Mouse (Mus musculus): ENCODE data around the gene Ntm. TPM values are rescaled to one million over a fixed set of nuclear protein-coding genes. Genes with fewer than 3 reads are reported as not detected.

Ntm gene
- polyA plus RNA-seq, 1 experiment from 2014 or later = 22.6 TPM

DNA sequence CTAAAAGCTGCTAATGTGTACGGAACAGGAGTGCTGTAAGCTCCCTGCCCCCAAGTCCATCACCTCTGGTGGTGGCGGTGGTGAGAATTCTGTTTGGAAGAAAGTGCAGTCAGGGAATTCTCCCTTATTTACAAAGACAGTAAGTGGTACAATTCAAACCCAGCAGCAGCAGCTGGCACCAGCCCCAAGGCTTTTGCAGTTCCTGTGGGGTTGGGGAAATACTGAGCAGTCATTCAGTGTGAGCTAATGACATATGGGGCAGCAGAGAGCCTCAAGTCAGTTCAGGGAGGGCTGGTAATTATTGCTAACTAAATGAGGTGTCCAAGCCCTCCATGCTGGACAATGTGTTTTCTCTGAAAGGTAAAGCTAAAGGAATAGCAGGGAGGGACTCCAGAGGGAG lies 446.3 kb downstream of the Ntm start:
- H3K36me3 ChIP-seq (ENCODE audit: control insufficient read depth, insufficient read depth, low read length) = no peaks in the 10 kb centered on the region
- no peaks in the 10 kb centered on the region for H3K9me3 ChIP-seq (ENCODE audit: control insufficient read depth, low read length)
- H3K4me3 ChIP-seq (ENCODE audit: low read depth, low read length) = no peak overlapping the region
- ATAC-seq (ENCODE audit: insufficient read depth, low FRiP score, low TSS enrichment) (no peak), DNase-seq (ENCODE audit: low spot score) (no peak)
- H3K9ac ChIP-seq (ENCODE audit: low read length) = no peak overlapping the region
- no peaks in the 10 kb centered on the region for H3K4me1 ChIP-seq (ENCODE audit: control insufficient read depth, insufficient read depth, low read length)
- no peak overlapping the region for H3K27ac ChIP-seq (ENCODE audit: low read depth, low read length)
- no peaks in the 10 kb centered on the region for H3K27me3 ChIP-seq (ENCODE audit: control insufficient read depth, insufficient read depth, low read length)
- H3K4me2 ChIP-seq (ENCODE audit: low read depth) = no peak overlapping the region
- WGBS = 56% methylated on average over 2 of the region's 2 CpGs

DNA sequence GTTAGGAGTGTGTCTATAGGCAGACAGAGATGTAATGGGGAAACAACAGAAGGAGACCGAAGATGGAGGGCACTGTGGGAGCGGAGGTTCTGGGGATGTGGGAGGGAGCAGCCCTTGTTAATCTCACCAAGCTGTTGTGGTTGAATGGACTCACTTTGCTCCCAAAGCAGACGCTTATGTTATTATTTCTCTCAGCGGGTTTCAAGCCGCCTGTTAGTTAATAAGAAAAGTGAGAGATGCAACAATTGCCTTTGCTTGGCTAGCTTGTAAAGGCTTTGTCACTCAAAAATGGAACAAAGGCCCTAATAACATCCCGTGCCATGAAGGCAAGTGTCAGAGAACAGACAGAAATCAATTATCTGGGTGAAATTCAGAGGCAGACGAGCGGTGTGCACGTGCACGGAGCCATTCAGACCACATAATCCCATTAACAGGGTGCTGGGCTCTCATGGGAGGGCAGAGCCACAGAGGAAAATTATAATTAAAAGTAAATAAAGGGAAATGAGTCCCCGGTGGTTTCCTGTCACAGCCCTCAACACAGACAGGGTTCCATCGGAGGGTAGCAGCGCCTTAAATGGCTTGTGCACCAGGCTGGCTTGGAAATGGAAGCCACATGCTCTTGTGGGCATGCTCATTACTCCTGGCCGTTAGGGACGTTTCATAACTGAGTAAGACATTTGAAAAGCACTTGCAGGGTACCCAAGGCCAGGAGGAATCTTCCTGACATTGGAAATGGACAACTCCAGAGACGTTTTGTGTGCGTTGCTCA lies 448.2 kb downstream of the Ntm start:
- H3K4me1 ChIP-seq (ENCODE audit: control insufficient read depth, insufficient read depth, low read length) = no peaks in the 10 kb centered on the region
- no peak overlapping the region for H3K4me3 ChIP-seq (ENCODE audit: low read depth, low read length)
- no peak overlapping the region for H3K9ac ChIP-seq (ENCODE audit: low read length)
- WGBS = 76% methylated on average over 17 of the region's 17 CpGs
- no peak overlapping the region for H3K4me2 ChIP-seq (ENCODE audit: low read depth)
- ATAC-seq (ENCODE audit: insufficient read depth, low FRiP score, low TSS enrichment) (no peak), DNase-seq (ENCODE audit: low spot score) (no peak)
- H3K36me3 ChIP-seq (ENCODE audit: control insufficient read depth, insufficient read depth, low read length) = no peaks in the 10 kb centered on the region
- no peaks in the 10 kb centered on the region for H3K9me3 ChIP-seq (ENCODE audit: control insufficient read depth, low read length)
- no peak overlapping the region for H3K27ac ChIP-seq (ENCODE audit: low read depth, low read length)
- H3K27me3 ChIP-seq (ENCODE audit: control insufficient read depth, insufficient read depth, low read length) = no peaks in the 10 kb centered on the region

DNA sequence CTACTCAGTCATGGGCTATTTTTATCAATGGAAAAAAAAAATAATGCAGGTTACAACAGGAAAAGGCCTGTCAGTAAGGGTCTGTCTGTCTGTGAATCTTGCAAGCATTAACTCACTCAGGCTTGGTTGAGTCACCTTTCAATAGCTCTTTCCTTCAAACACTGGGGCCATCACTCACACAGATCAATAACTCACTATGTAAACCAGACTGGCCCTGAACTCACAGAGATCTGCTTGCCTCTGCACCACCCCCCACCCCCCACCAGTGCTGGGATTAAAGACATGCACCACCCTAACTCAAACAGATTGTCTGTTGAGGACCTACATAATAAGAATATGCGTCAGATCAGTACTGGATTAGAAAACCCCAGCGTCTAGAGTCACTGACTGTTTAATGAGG lies 466.9 kb downstream of the Ntm start:
- Histone ChIP-seq H3K4me3 (ENCODE audit: low read depth, low read length) (no peak overlapping the region), H3K27me3 (ENCODE audit: control insufficient read depth, insufficient read depth, low read length) (no peaks in the 10 kb centered on the region), H3K9ac (ENCODE audit: low read length) (no peak overlapping the region), H3K4me1 (ENCODE audit: control insufficient read depth, insufficient read depth, low read length) (no peaks in the 10 kb centered on the region), H3K9me3 (ENCODE audit: control insufficient read depth, low read length) (no peaks in the 10 kb centered on the region), H3K4me2 (ENCODE audit: low read depth) (no peak overlapping the region), H3K27ac (ENCODE audit: low read depth, low read length) (no peak overlapping the region), H3K36me3 (ENCODE audit: control insufficient read depth, insufficient read depth, low read length) (no peaks in the 10 kb centered on the region)
- 60% methylated on average over 2 of the region's 2 CpGs for WGBS
- DNase-seq (ENCODE audit: low spot score) = no peak
- no peak for ATAC-seq (ENCODE audit: insufficient read depth, low FRiP score, low TSS enrichment)

DNA sequence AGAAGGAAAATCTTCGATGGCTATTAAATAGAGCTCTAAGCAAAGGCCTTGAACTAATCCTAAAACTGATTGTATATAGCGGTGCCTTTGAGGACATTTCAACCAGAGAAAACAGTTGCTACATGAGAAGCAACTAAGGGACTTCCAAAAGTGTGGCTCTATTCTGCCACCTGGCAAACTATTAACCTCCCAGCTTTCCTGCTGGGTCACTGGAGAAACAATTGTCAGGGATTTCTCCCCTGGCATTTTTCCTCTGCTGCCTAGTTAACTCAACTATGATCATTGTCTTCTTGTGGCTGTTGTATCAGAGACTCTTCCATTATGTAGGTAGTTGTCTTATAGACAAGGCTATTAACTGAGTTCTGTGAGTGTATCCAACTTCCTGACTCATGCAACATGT lies 480.7 kb downstream of the Ntm start:
- H3K36me3 ChIP-seq (ENCODE audit: control insufficient read depth, insufficient read depth, low read length) = no peaks in the 10 kb centered on the region
- no peaks in the 10 kb centered on the region for H3K27me3 ChIP-seq (ENCODE audit: control insufficient read depth, insufficient read depth, low read length)
- H3K4me2 ChIP-seq (ENCODE audit: low read depth) = no peak overlapping the region
- no peaks in the 10 kb centered on the region for H3K9me3 ChIP-seq (ENCODE audit: control insufficient read depth, low read length)
- DNase-seq (ENCODE audit: low spot score) = no peak
- WGBS = 89% methylated on average over 2 of the region's 2 CpGs
- ATAC-seq (ENCODE audit: insufficient read depth, low FRiP score, low TSS enrichment) = no peak
- no peak overlapping the region for H3K27ac ChIP-seq (ENCODE audit: low read depth, low read length)
- no peak overlapping the region for H3K9ac ChIP-seq (ENCODE audit: low read length)
- H3K4me1 ChIP-seq (ENCODE audit: control insufficient read depth, insufficient read depth, low read length) = no peaks in the 10 kb centered on the region
- H3K4me3 ChIP-seq (ENCODE audit: low read depth, low read length) = no peak overlapping the region

GRCm38 (mm10) chr9:29479051-29479450 lies 483.9 kb downstream of the Ntm start:
- Histone ChIP-seq H3K9ac (ENCODE audit: low read length) (no peak overlapping the region), H3K9me3 (ENCODE audit: control insufficient read depth, low read length) (no peaks in the 10 kb centered on the region), H3K4me2 (ENCODE audit: low read depth) (no peak overlapping the region), H3K27ac (ENCODE audit: low read depth, low read length) (no peak overlapping the region), H3K4me3 (ENCODE audit: low read depth, low read length) (no peak overlapping the region), H3K36me3 (ENCODE audit: control insufficient read depth, insufficient read depth, low read length) (no peaks in the 10 kb centered on the region), H3K27me3 (ENCODE audit: control insufficient read depth, insufficient read depth, low read length) (no peaks in the 10 kb centered on the region), H3K4me1 (ENCODE audit: control insufficient read depth, insufficient read depth, low read length) (no peaks in the 10 kb centered on the region)
- DNase-seq (ENCODE audit: low spot score) = no peak
- ATAC-seq (ENCODE audit: insufficient read depth, low FRiP score, low TSS enrichment) = no peak
- 89% methylated on average over 10 of the region's 10 CpGs for WGBS

GRCm38 (mm10) chr9:29477219-29477618 lies 485.7 kb downstream of the Ntm start:
- H3K9ac ChIP-seq (ENCODE audit: low read length) = no peak overlapping the region
- H3K27ac ChIP-seq (ENCODE audit: low read depth, low read length) = no peak overlapping the region
- H3K4me1 ChIP-seq (ENCODE audit: control insufficient read depth, insufficient read depth, low read length) = no peaks in the 10 kb centered on the region
- H3K4me2 ChIP-seq (ENCODE audit: low read depth) = no peak overlapping the region
- peak; percentile 45 for DNase-seq (ENCODE audit: low spot score)
- ATAC-seq (ENCODE audit: insufficient read depth, low FRiP score, low TSS enrichment) = no peak
- no peaks in the 10 kb centered on the region for H3K36me3 ChIP-seq (ENCODE audit: control insufficient read depth, insufficient read depth, low read length)
- WGBS = 22% methylated on average over 6 of the region's 6 CpGs
- H3K4me3 ChIP-seq (ENCODE audit: low read depth, low read length) = no peak overlapping the region
- H3K9me3 ChIP-seq (ENCODE audit: control insufficient read depth, low read length) = no peaks in the 10 kb centered on the region
- H3K27me3 ChIP-seq (ENCODE audit: control insufficient read depth, insufficient read depth, low read length) = no peaks in the 10 kb centered on the region

- Histone ChIP-seq H3K4me3 (ENCODE audit: low read depth, low read length) (no peak overlapping the region), H3K4me1 (ENCODE audit: control insufficient read depth, insufficient read depth, low read length) (no peaks in the 10 kb centered on the region), H3K36me3 (ENCODE audit: control insufficient read depth, insufficient read depth, low read length) (no peaks in the 10 kb centered on the region), H3K27me3 (ENCODE audit: control insufficient read depth, insufficient read depth, low read length) (no peaks in the 10 kb centered on the region), H3K9ac (ENCODE audit: low read length) (no peak overlapping the region), H3K4me2 (ENCODE audit: low read depth) (no peak overlapping the region), H3K27ac (ENCODE audit: low read depth, low read length) (no peak overlapping the region), H3K9me3 (ENCODE audit: control insufficient read depth, low read length) (no peaks in the 10 kb centered on the region)
- ATAC-seq (ENCODE audit: insufficient read depth, low FRiP score, low TSS enrichment) (no peak), DNase-seq (ENCODE audit: low spot score) (no peak)
These were observed 489.5 kb downstream of the Ntm start for GRCm38 (mm10) chr9:29473418-29473817.

DNA sequence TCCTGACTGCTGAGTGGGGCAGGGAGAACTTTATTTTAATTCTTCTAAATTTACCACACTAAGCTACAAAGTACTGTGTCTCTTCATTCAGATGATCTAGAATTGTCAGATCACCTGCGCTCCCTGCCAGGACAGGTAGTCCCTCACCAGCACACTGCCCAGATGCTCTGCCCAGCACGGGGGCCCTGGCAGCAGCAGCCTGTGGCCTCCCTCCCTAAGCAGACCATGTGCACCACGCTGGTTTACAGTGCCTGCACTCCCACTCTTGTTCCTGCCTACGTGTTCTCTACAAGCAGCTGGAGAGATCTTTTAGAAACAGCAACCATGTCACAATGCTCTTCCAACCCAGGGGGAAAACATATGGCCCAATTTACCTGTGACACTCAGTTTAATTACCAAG lies 490.7 kb downstream of the Ntm start:
- 58% methylated on average over 4 of the region's 4 CpGs for WGBS
- H3K36me3 ChIP-seq (ENCODE audit: control insufficient read depth, insufficient read depth, low read length) = no peaks in the 10 kb centered on the region
- no peak overlapping the region for H3K27ac ChIP-seq (ENCODE audit: low read depth, low read length)
- DNase-seq (ENCODE audit: low spot score) (no peak), ATAC-seq (ENCODE audit: insufficient read depth, low FRiP score, low TSS enrichment) (no peak)
- H3K27me3 ChIP-seq (ENCODE audit: control insufficient read depth, insufficient read depth, low read length) = no peaks in the 10 kb centered on the region
- no peak overlapping the region for H3K9ac ChIP-seq (ENCODE audit: low read length)
- no peaks in the 10 kb centered on the region for H3K9me3 ChIP-seq (ENCODE audit: control insufficient read depth, low read length)
- no peaks in the 10 kb centered on the region for H3K4me1 ChIP-seq (ENCODE audit: control insufficient read depth, insufficient read depth, low read length)
- H3K4me3 ChIP-seq (ENCODE audit: low read depth, low read length) = no peak overlapping the region
- H3K4me2 ChIP-seq (ENCODE audit: low read depth) = no peak overlapping the region

DNA sequence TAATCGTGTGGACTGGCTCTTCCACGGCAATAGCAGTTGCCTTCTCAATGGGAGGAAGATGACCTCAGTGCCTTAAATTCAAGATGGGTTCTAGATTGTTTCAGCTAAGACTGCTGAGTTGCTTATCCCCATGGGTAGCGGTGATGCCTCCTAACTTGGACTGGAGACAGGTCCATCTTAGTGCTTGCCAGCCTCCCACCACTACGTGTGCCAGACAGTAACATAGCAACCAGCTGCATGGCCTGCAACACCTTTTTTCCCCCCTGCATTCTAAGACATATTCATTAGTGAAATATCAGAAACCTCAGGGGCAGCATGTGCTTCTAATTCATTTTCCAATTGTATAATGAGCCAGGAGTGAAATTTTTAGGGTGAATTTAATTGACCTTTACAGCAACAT lies 498.2 kb downstream of the Ntm start:
- Histone ChIP-seq H3K9ac (ENCODE audit: low read length) (no peak overlapping the region), H3K27me3 (ENCODE audit: control insufficient read depth, insufficient read depth, low read length) (no peaks in the 10 kb centered on the region), H3K36me3 (ENCODE audit: control insufficient read depth, insufficient read depth, low read length) (no peaks in the 10 kb centered on the region), H3K4me2 (ENCODE audit: low read depth) (no peak overlapping the region), H3K4me1 (ENCODE audit: control insufficient read depth, insufficient read depth, low read length) (no peaks in the 10 kb centered on the region), H3K9me3 (ENCODE audit: control insufficient read depth, low read length) (no peaks in the 10 kb centered on the region), H3K27ac (ENCODE audit: low read depth, low read length) (no peak overlapping the region), H3K4me3 (ENCODE audit: low read depth, low read length) (no peak overlapping the region)
- ATAC-seq (ENCODE audit: insufficient read depth, low FRiP score, low TSS enrichment) (no peak), DNase-seq (ENCODE audit: low spot score) (no peak)
- WGBS = 81% methylated on average over 4 of the region's 4 CpGs
